Mouse (Mus musculus): ENCODE measurements at regions not wholly inside any gene's neighbourhood (a gene's known extent, or its start where the extent isn't known, plus 50 kb on each side); places are given as distances from the start of the nearest gene placed in this dataset.

- Histone ChIP-seq H3K4me2 (replicated peaks; ENCODE audit: low read depth, low read length, severe bottlenecking) (no peak overlapping the region), H3K9me3 (ENCODE audit: control insufficient read depth, low read length) (no peaks in the 10 kb centered on the region), H3K27ac (replicated peaks; ENCODE audit: low read depth, low read length) (no peak overlapping the region), H3K27me3 (ENCODE audit: control insufficient read depth, insufficient read depth, low read length) (no peaks in the 10 kb centered on the region), H3K4me1 (ENCODE audit: control insufficient read depth, insufficient read depth, low read length) (no peaks in the 10 kb centered on the region), H3K9ac (ENCODE audit: low read depth, low read length, severe bottlenecking) (no peak overlapping the region), H3K4me3 (replicated peaks; ENCODE audit: low read length) (no peak overlapping the region), H3K36me3 (ENCODE audit: control insufficient read depth, insufficient read depth, low read length) (no peaks in the 10 kb centered on the region)
- 79% methylated on average over 4 of the region's 4 CpGs for WGBS
- no peak for ATAC-seq (ENCODE audit: low FRiP score, low read depth)
- no peak for DNase-seq (ENCODE audit: low spot score)
- TF ChIP-seq POLR2A (IDR thresholded peaks at IDR 0.05; ENCODE audit: borderline replicate concordance, extremely low read depth, insufficient read depth, insufficient read length), result no peak
These were observed 523.9 kb upstream of the Hsf2 start for GRCm38 (mm10) chr10:56962096-56962807.

- Histone ChIP-seq H3K27ac (replicated peaks; ENCODE audit: low read depth, low read length) (no peak overlapping the region), H3K27me3 (ENCODE audit: control insufficient read depth, insufficient read depth, low read length) (no peaks in the 10 kb centered on the region), H3K36me3 (ENCODE audit: control insufficient read depth, insufficient read depth, low read length) (no peaks in the 10 kb centered on the region), H3K4me1 (ENCODE audit: control insufficient read depth, insufficient read depth, low read length) (no peaks in the 10 kb centered on the region), H3K4me3 (replicated peaks; ENCODE audit: low read length) (no peak overlapping the region), H3K9ac (ENCODE audit: low read depth, low read length, severe bottlenecking) (no peak overlapping the region), H3K4me2 (replicated peaks; ENCODE audit: low read depth, low read length, severe bottlenecking) (no peak overlapping the region), H3K9me3 (ENCODE audit: control insufficient read depth, low read length) (no peaks in the 10 kb centered on the region)
- WGBS, result 56% methylated on average over 3 of the region's 3 CpGs
- no peak for ATAC-seq (ENCODE audit: low FRiP score, low read depth)
- DNase-seq (ENCODE audit: low spot score), result peak; percentile 17
- TF ChIP-seq POLR2A (IDR thresholded peaks at IDR 0.05; ENCODE audit: borderline replicate concordance, extremely low read depth, insufficient read depth, insufficient read length), result no peak
These were observed 523.0 kb upstream of the Hsf2 start for GRCm38 (mm10) chr10:56963215-56963614.

- no peak overlapping the region for H3K9ac ChIP-seq (ENCODE audit: low read depth, low read length, severe bottlenecking)
- no peak for TF ChIP-seq POLR2A (IDR thresholded peaks at IDR 0.05; ENCODE audit: borderline replicate concordance, extremely low read depth, insufficient read depth, insufficient read length)
- no peak for DNase-seq (ENCODE audit: low spot score)
These were observed 517.3 kb upstream of the Hsf2 start for GRCm38 (mm10) chr10:56968913-56969312.

GRCm38 (mm10) chr10:56974812-56975211, 511.4 kb upstream of the Hsf2 start:
- 84% methylated on average over 5 of the region's 5 CpGs for whole genome bisulfite sequencing
- no peak for ATAC-seq (ENCODE audit: low FRiP score, low read depth)
- Histone ChIP-seq H3K4me2 (replicated peaks; ENCODE audit: low read depth, low read length, severe bottlenecking) (no peak overlapping the region), H3K27ac (replicated peaks; ENCODE audit: low read depth, low read length) (no peak overlapping the region), H3K4me3 (replicated peaks; ENCODE audit: low read length) (no peak overlapping the region), H3K9ac (ENCODE audit: low read depth, low read length, severe bottlenecking) (no peak overlapping the region), H3K27me3 (ENCODE audit: control insufficient read depth, insufficient read depth, low read length) (no peaks in the 10 kb centered on the region), H3K36me3 (ENCODE audit: control insufficient read depth, insufficient read depth, low read length) (no peaks in the 10 kb centered on the region), H3K4me1 (ENCODE audit: control insufficient read depth, insufficient read depth, low read length) (no peaks in the 10 kb centered on the region; the same call in 1 of the 2 replicates), H3K9me3 (ENCODE audit: control insufficient read depth, low read length) (no peaks in the 10 kb centered on the region)
- no peak for DNase-seq (ENCODE audit: low spot score)
- no peak for TF ChIP-seq POLR2A (IDR thresholded peaks at IDR 0.05; ENCODE audit: borderline replicate concordance, extremely low read depth, insufficient read depth, insufficient read length)

More at GRCm38 (mm10) chr10:56968913-56969312, 517.3 kb upstream of the Hsf2 start:
- ATAC-seq (ENCODE audit: low FRiP score, low read depth), result no peak
- Histone ChIP-seq H3K4me1 (ENCODE audit: control insufficient read depth, insufficient read depth, low read length) (no peaks in the 10 kb centered on the region), H3K4me3 (replicated peaks; ENCODE audit: low read length) (no peak overlapping the region), H3K9me3 (ENCODE audit: control insufficient read depth, low read length) (no peaks in the 10 kb centered on the region), H3K27ac (replicated peaks; ENCODE audit: low read depth, low read length) (no peak overlapping the region), H3K4me2 (replicated peaks; ENCODE audit: low read depth, low read length, severe bottlenecking) (no peak overlapping the region), H3K27me3 (ENCODE audit: control insufficient read depth, insufficient read depth, low read length) (no peaks in the 10 kb centered on the region), H3K36me3 (ENCODE audit: control insufficient read depth, insufficient read depth, low read length) (no peaks in the 10 kb centered on the region)
- WGBS, result 64% methylated on average over 1 of the region's 1 CpGs

- WGBS, result 12% methylated on average over 3 of the region's 3 CpGs
- ATAC-seq (ENCODE audit: low FRiP score, low read depth), result peak; percentile 75
These were observed 506.6 kb upstream of the Hsf2 start for GRCm38 (mm10) chr10:56979601-56980000.

More at GRCm38 (mm10) chr10:56979601-56980000, 506.6 kb upstream of the Hsf2 start:
- no peak for TF ChIP-seq POLR2A (IDR thresholded peaks at IDR 0.05; ENCODE audit: borderline replicate concordance, extremely low read depth, insufficient read depth, insufficient read length)
- Histone ChIP-seq H3K4me3 (replicated peaks; ENCODE audit: low read length) (no peak overlapping the region), H3K9ac (ENCODE audit: low read depth, low read length, severe bottlenecking) (no peak overlapping the region), H3K27me3 (ENCODE audit: control insufficient read depth, insufficient read depth, low read length) (no peaks in the 10 kb centered on the region), H3K4me2 (replicated peaks; ENCODE audit: low read depth, low read length, severe bottlenecking) (no peak overlapping the region), H3K36me3 (ENCODE audit: control insufficient read depth, insufficient read depth, low read length) (no peaks in the 10 kb centered on the region), H3K27ac (replicated peaks; ENCODE audit: low read depth, low read length) (no peak overlapping the region), H3K4me1 (ENCODE audit: control insufficient read depth, insufficient read depth, low read length) (peaks cover 15% of the 10 kb centered on the region), H3K9me3 (ENCODE audit: control insufficient read depth, low read length) (no peaks in the 10 kb centered on the region)
- peak; percentile 71 for DNase-seq (ENCODE audit: low spot score)
